Mouse (Mus musculus) thymus, adult 2 months (tissue): ENCODE results near the gene Mycbp2.

Experiments used
- CTCF ChIP-seq: fragments of 200-500 bp; IDR thresholded peaks from 2 replicates; pipeline ENCODE4 v1.5.1; 2012; ENCODE audit warnings: mild to moderate bottlenecking, control low read depth, low read length, moderate library complexity, borderline replicate concordance; ENCODE audit not compliant: control insufficient read depth, poor library complexity, insufficient read depth; ENCODE audit errors: extremely low read depth
- POLR2A ChIP-seq: fragments of 200-500 bp; IDR thresholded peaks from 2 replicates; pipeline ENCODE4 v1.6.1; 2012; ENCODE audit warnings: mild to moderate bottlenecking, low read length, control low read depth, moderate library complexity; ENCODE audit not compliant: control insufficient read depth, poor library complexity, insufficient read depth; ENCODE audit errors: extremely low read depth

- no peak for TF ChIP-seq CTCF
- no peak for TF ChIP-seq POLR2A
Measured at GRCm38 (mm10) chr14:103086671-103087324, 259.8 kb downstream of the Mycbp2 start.
